Mouse (Mus musculus): ENCODE data around the gene Wbp1l. TPM values are rescaled to one million over a fixed set of nuclear protein-coding genes. Genes with fewer than 3 reads are reported as not detected.
A peak's percentile ranks its signal among the peaks of the same experiment; 100 is the strongest.

The Wbp1l gene
- polyA plus RNA-seq, 1 experiment from 2014 or later, result 31.5 TPM

GRCm38 (mm10) chr19:46690387-46690786 lies 91.5 kb downstream of the Wbp1l start:
- Histone ChIP-seq H3K4me2 (replicated peaks; ENCODE audit: low read depth, low read length) (peak overlapping the region; percentile 52), H3K9me3 (ENCODE audit: control insufficient read depth, low read length) (no peaks in the 10 kb centered on the region), H3K9ac (ENCODE audit: low read depth, low read length) (peak overlapping the region; percentile 86), H3K27ac (ENCODE audit: low read depth, low read length) (no peak overlapping the region), H3K4me3 (ENCODE audit: low read depth, low read length) (peak overlapping the region; percentile 71), H3K27me3 (ENCODE audit: control insufficient read depth, insufficient read depth, low read length) (no peaks in the 10 kb centered on the region), H3K4me1 (replicated peaks; ENCODE audit: control insufficient read depth, insufficient read depth, low read length) (no peaks in the 10 kb centered on the region), H3K36me3 (ENCODE audit: control insufficient read depth, insufficient read depth, low read length) (no peaks in the 10 kb centered on the region)
- WGBS, result 82% methylated on average over 11 of the region's 11 CpGs
- ATAC-seq (ENCODE audit: low FRiP score) (peak; percentile 45), DNase-seq (ENCODE audit: low spot score) (peak; percentile 27)

- H3K9ac ChIP-seq (ENCODE audit: low read depth, low read length), result no peak overlapping the region
- no peak overlapping the region for H3K4me3 ChIP-seq (ENCODE audit: low read depth, low read length)
- 78% methylated on average over 2 of the region's 2 CpGs for WGBS
- no peak overlapping the region for H3K4me2 ChIP-seq (replicated peaks; ENCODE audit: low read depth, low read length)
- no peaks in the 10 kb centered on the region for H3K27me3 ChIP-seq (ENCODE audit: control insufficient read depth, insufficient read depth, low read length)
- no peaks in the 10 kb centered on the region for H3K9me3 ChIP-seq (ENCODE audit: control insufficient read depth, low read length)
- no peak overlapping the region for H3K27ac ChIP-seq (ENCODE audit: low read depth, low read length)
- no peak for ATAC-seq (ENCODE audit: low FRiP score)
- DNase-seq (ENCODE audit: low spot score), result no peak
- no peaks in the 10 kb centered on the region for H3K4me1 ChIP-seq (replicated peaks; ENCODE audit: control insufficient read depth, insufficient read depth, low read length)
- no peaks in the 10 kb centered on the region for H3K36me3 ChIP-seq (ENCODE audit: control insufficient read depth, insufficient read depth, low read length)
These were observed 92.2 kb downstream of the Wbp1l start for GRCm38 (mm10) chr19:46691078-46691477.

- H3K9me3 ChIP-seq (ENCODE audit: control insufficient read depth, low read length), result no peaks in the 10 kb centered on the region
- 91% methylated on average over 4 of the region's 4 CpGs for WGBS
- no peaks in the 10 kb centered on the region for H3K27me3 ChIP-seq (ENCODE audit: control insufficient read depth, insufficient read depth, low read length)
- DNase-seq (ENCODE audit: low spot score) (no peak), ATAC-seq (ENCODE audit: low FRiP score) (no peak)
- H3K27ac ChIP-seq (ENCODE audit: low read depth, low read length), result no peak overlapping the region
- H3K36me3 ChIP-seq (ENCODE audit: control insufficient read depth, insufficient read depth, low read length), result no peaks in the 10 kb centered on the region
- H3K9ac ChIP-seq (ENCODE audit: low read depth, low read length), result no peak overlapping the region
- no peaks in the 10 kb centered on the region for H3K4me1 ChIP-seq (replicated peaks; ENCODE audit: control insufficient read depth, insufficient read depth, low read length)
- H3K4me3 ChIP-seq (ENCODE audit: low read depth, low read length), result no peak overlapping the region
- H3K4me2 ChIP-seq (replicated peaks; ENCODE audit: low read depth, low read length), result no peak overlapping the region
These were observed 94.3 kb downstream of the Wbp1l start for GRCm38 (mm10) chr19:46693146-46693545.

- Histone ChIP-seq H3K27me3 (ENCODE audit: control insufficient read depth, insufficient read depth, low read length) (no peaks in the 10 kb centered on the region), H3K27ac (ENCODE audit: low read depth, low read length) (no peak overlapping the region), H3K4me1 (replicated peaks; ENCODE audit: control insufficient read depth, insufficient read depth, low read length) (no peaks in the 10 kb centered on the region), H3K36me3 (ENCODE audit: control insufficient read depth, insufficient read depth, low read length) (no peaks in the 10 kb centered on the region), H3K4me2 (replicated peaks; ENCODE audit: low read depth, low read length) (no peak overlapping the region), H3K9me3 (ENCODE audit: control insufficient read depth, low read length) (no peaks in the 10 kb centered on the region), H3K9ac (ENCODE audit: low read depth, low read length) (no peak overlapping the region), H3K4me3 (ENCODE audit: low read depth, low read length) (no peak overlapping the region)
- WGBS, result 93% methylated on average over 8 of the region's 8 CpGs
- DNase-seq (ENCODE audit: low spot score) (no peak), ATAC-seq (ENCODE audit: low FRiP score) (no peak)
These were observed 97.6 kb downstream of the Wbp1l start for GRCm38 (mm10) chr19:46696482-46696881.

GRCm38 (mm10) chr19:46696943-46697342 lies 98.1 kb downstream of the Wbp1l start:
- Histone ChIP-seq H3K9ac (ENCODE audit: low read depth, low read length) (no peak overlapping the region), H3K9me3 (ENCODE audit: control insufficient read depth, low read length) (no peaks in the 10 kb centered on the region), H3K4me3 (ENCODE audit: low read depth, low read length) (no peak overlapping the region), H3K4me1 (replicated peaks; ENCODE audit: control insufficient read depth, insufficient read depth, low read length) (no peaks in the 10 kb centered on the region), H3K36me3 (ENCODE audit: control insufficient read depth, insufficient read depth, low read length) (no peaks in the 10 kb centered on the region), H3K27ac (ENCODE audit: low read depth, low read length) (no peak overlapping the region), H3K27me3 (ENCODE audit: control insufficient read depth, insufficient read depth, low read length) (no peaks in the 10 kb centered on the region), H3K4me2 (replicated peaks; ENCODE audit: low read depth, low read length) (no peak overlapping the region)
- whole genome bisulfite sequencing, result 92% methylated on average over 7 of the region's 7 CpGs
- no peak for DNase-seq (ENCODE audit: low spot score)
- no peak for ATAC-seq (ENCODE audit: low FRiP score)

- Histone ChIP-seq H3K4me3 (ENCODE audit: low read depth, low read length) (no peak overlapping the region), H3K4me2 (replicated peaks; ENCODE audit: low read depth, low read length) (no peak overlapping the region), H3K27ac (ENCODE audit: low read depth, low read length) (no peak overlapping the region), H3K27me3 (ENCODE audit: control insufficient read depth, insufficient read depth, low read length) (no peaks in the 10 kb centered on the region), H3K9ac (ENCODE audit: low read depth, low read length) (no peak overlapping the region), H3K4me1 (replicated peaks; ENCODE audit: control insufficient read depth, insufficient read depth, low read length) (no peaks in the 10 kb centered on the region), H3K36me3 (ENCODE audit: control insufficient read depth, insufficient read depth, low read length) (no peaks in the 10 kb centered on the region), H3K9me3 (ENCODE audit: control insufficient read depth, low read length) (no peaks in the 10 kb centered on the region)
- no peak for DNase-seq (ENCODE audit: low spot score)
- 47% methylated on average over 19 of the region's 19 CpGs for WGBS
- no peak for ATAC-seq (ENCODE audit: low FRiP score)
These were observed 99.1 kb downstream of the Wbp1l start for GRCm38 (mm10) chr19:46697840-46698517.

GRCm38 (mm10) chr19:46699011-46699481 lies 100.2 kb downstream of the Wbp1l start:
- DNase-seq (ENCODE audit: low spot score) (no peak), ATAC-seq (ENCODE audit: low FRiP score) (no peak)
- H3K4me2 ChIP-seq (replicated peaks; ENCODE audit: low read depth, low read length), result no peak overlapping the region
- no peak overlapping the region for H3K4me3 ChIP-seq (ENCODE audit: low read depth, low read length)
- H3K36me3 ChIP-seq (ENCODE audit: control insufficient read depth, insufficient read depth, low read length), result no peaks in the 10 kb centered on the region
- H3K9ac ChIP-seq (ENCODE audit: low read depth, low read length), result no peak overlapping the region
- H3K27me3 ChIP-seq (ENCODE audit: control insufficient read depth, insufficient read depth, low read length), result no peaks in the 10 kb centered on the region
- H3K4me1 ChIP-seq (replicated peaks; ENCODE audit: control insufficient read depth, insufficient read depth, low read length), result no peaks in the 10 kb centered on the region
- H3K27ac ChIP-seq (ENCODE audit: low read depth, low read length), result no peak overlapping the region
- 74% methylated on average over 10 of the region's 10 CpGs for WGBS
- H3K9me3 ChIP-seq (ENCODE audit: control insufficient read depth, low read length), result no peaks in the 10 kb centered on the region

- no peak for ATAC-seq (ENCODE audit: low FRiP score)
- H3K27me3 ChIP-seq (ENCODE audit: control insufficient read depth, insufficient read depth, low read length), result no peaks in the 10 kb centered on the region
- no peak overlapping the region for H3K9ac ChIP-seq (ENCODE audit: low read depth, low read length)
These were observed 102.3 kb downstream of the Wbp1l start for GRCm38 (mm10) chr19:46701156-46701555.

GRCm38 (mm10) chr19:46705779-46706495 lies 107.1 kb downstream of the Wbp1l start:
- Histone ChIP-seq H3K4me2 (replicated peaks; ENCODE audit: low read depth, low read length) (no peak overlapping the region), H3K27ac (ENCODE audit: low read depth, low read length) (no peak overlapping the region), H3K4me1 (replicated peaks; ENCODE audit: control insufficient read depth, insufficient read depth, low read length) (no peaks in the 10 kb centered on the region), H3K27me3 (ENCODE audit: control insufficient read depth, insufficient read depth, low read length) (no peaks in the 10 kb centered on the region), H3K9ac (ENCODE audit: low read depth, low read length) (no peak overlapping the region), H3K4me3 (ENCODE audit: low read depth, low read length) (no peak overlapping the region), H3K9me3 (ENCODE audit: control insufficient read depth, low read length) (no peaks in the 10 kb centered on the region), H3K36me3 (ENCODE audit: control insufficient read depth, insufficient read depth, low read length) (no peaks in the 10 kb centered on the region)
- 69% methylated on average over 7 of the region's 7 CpGs for WGBS
- no peak for DNase-seq (ENCODE audit: low spot score)
- ATAC-seq (ENCODE audit: low FRiP score), result no peak

More at GRCm38 (mm10) chr19:46701156-46701555, 102.3 kb downstream of the Wbp1l start:
- no peak for DNase-seq (ENCODE audit: low spot score)
- Histone ChIP-seq H3K4me3 (ENCODE audit: low read depth, low read length) (no peak overlapping the region), H3K4me1 (replicated peaks; ENCODE audit: control insufficient read depth, insufficient read depth, low read length) (no peaks in the 10 kb centered on the region), H3K36me3 (ENCODE audit: control insufficient read depth, insufficient read depth, low read length) (no peaks in the 10 kb centered on the region), H3K9me3 (ENCODE audit: control insufficient read depth, low read length) (no peaks in the 10 kb centered on the region), H3K27ac (ENCODE audit: low read depth, low read length) (no peak overlapping the region), H3K4me2 (replicated peaks; ENCODE audit: low read depth, low read length) (no peak overlapping the region)
- WGBS, result 83% methylated on average over 9 of the region's 9 CpGs
